Mouse (Mus musculus): Measurements from ENCODE around the gene Sec24c.

DNA sequence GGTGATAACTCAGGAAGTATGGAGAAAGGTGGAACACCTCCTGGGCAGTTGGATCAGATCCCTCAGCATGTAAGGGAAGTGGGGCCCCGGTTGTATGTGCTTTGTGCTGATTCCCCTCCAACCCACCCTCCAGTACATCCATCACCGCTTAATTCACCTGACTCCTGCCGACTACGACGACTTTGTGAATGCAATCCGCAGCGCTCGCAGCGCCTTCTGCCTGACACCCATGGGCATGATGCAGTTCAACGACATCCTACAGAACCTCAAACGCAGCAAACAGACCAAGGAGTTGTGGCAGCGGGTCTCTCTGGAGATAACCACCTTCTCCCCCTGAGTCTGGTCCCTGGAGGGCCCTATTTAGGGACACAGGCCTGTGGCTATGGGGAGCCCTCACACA is 48.9 kb downstream of the Sec24c start:
- TF ChIP-seq CTCF (IDR thresholded peaks at IDR 0.05) (no peak), POLR2A (IDR thresholded peaks at IDR 0.05; ENCODE audit: insufficient read depth, low read depth, low read length) (no peak)
